Comparison of ENCODE assay signal across 22 mouse cellular contexts in the genomic region with DNA sequence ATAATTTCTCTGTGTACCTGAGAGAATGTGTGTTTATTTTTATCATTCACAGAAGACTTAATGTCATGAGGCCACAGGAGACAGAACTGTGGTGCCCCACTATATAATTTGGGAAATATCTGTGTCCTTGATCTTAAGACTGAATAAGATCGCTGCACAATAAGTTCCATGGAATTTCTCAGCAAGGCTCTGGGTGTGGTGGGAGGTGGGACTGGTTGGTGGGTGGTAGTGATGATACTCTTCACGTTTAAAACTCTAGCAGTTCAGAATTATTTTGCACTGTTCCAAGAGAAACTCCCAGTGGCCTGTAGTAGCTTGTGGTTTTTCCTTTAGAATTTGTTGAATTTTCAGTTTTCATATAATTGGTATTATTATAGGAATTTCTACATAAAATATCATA.
DNase-seq lines count a peak whose midpoint lies in the region; TF ChIP-seq lines count a peak whose summit lies in the region.
"Had no signal": no experiment of that assay in that cellular context is flagged by ENCODE, and none has a peak within 500 bp of the region (broad histone marks: within the 10 kb centered on the region; RNA-seq: fewer than 3 reads in every experiment).

No protein-coding gene starts in this region.

- no peak for TF ChIP-seq POLR2A in lung, adult 2 months (IDR thresholded peaks at IDR 0.05; ENCODE audit: borderline replicate concordance, extremely low read depth, low read depth, low read length)

- peak; percentile 11 to 45 for DNase-seq in frontal cortex, adult 2 months (ENCODE audit: extremely low spot score in 1 of 2, low spot score in 1 of 2)
- no peak for DNase-seq in frontal cortex, postnatal 14 days (ENCODE audit: low spot score in 2 of 2)
- peak; percentile 4 to 5 for DNase-seq in left cerebral cortex, adult 9 months (ENCODE audit: low spot score in 2 of 2)
- DNase-seq in left cerebral cortex, postnatal 4 days, result no peak
- peak; percentile 7 to 9 for DNase-seq in right cerebral cortex, adult 2 months (ENCODE audit: low spot score in 2 of 2)
- DNase-seq in right cerebral cortex, postnatal 14 days, result no peak
- no peak for DNase-seq in lung, adult 2 months
- DNase-seq: adrenal gland, postnatal 10 days; adrenal gland, postnatal 36 days; B cell, adult 2 months; cerebellum, adult 11 months; cerebellum, adult 2 months; cerebellum, adult 9-11 months; cerebellum, postnatal 25 days; forebrain, postnatal 0 days; gastrocnemius, adult 2 months; gastrocnemius, postnatal 14 days; heart, adult 11 months had no signal

- intact Hi-C loops in left cerebral cortex, postnatal 4 days (cut with DNase I), result no loop called here

- H3K4me3 ChIP-seq in lung, adult 2 months (replicated peaks; ENCODE audit: extremely low read depth, low read depth, low read length), result no peak overlapping the region
- H3K4me3 ChIP-seq: embryonic facial prominence, embryonic 12.5 days; embryonic facial prominence, embryonic 15.5 days; gastrocnemius, adult 2 months; hindbrain, embryonic 12.5 days; hindbrain, embryonic 15.5 days had no signal

- no peaks in the 10 kb centered on the region for H3K4me1 ChIP-seq in lung, adult 2 months (ENCODE audit: control insufficient read depth, insufficient read depth, low read length)
- H3K4me1 ChIP-seq: embryonic facial prominence, embryonic 12.5 days; embryonic facial prominence, embryonic 15.5 days; hindbrain, embryonic 12.5 days; hindbrain, embryonic 15.5 days had no signal

- no peak for TF ChIP-seq CTCF in lung, adult 2 months (IDR thresholded peaks at IDR 0.05; ENCODE audit: insufficient read depth, low read length)

- 59% methylated on average over 2 of the region's 2 CpGs for WGBS in lung, adult 2 months

Comparison
In these comparisons a context has a peak if more than half of its experiments do, and no peak if none do; other contexts are left out.
1. DNase-seq: peak in frontal cortex, adult 2 months (2 of 2), left cerebral cortex, adult 9 months (2 of 2) and right cerebral cortex, adult 2 months (2 of 2); none in frontal cortex, postnatal 14 days (0 of 2), left cerebral cortex, postnatal 4 days (single experiment), right cerebral cortex, postnatal 14 days (single experiment) and lung, adult 2 months (single experiment).